Mouse (Mus musculus) CH12.LX (cell line): Measurements from ENCODE around the gene Ikzf1.

Experiments used
- CTCF ChIP-seq, 2 experiments: IDR thresholded peaks in 1 of 2; conservative IDR thresholded peaks in 1 of 2; 2 replicates each; pipeline ENCODE4 v1.5.1; 2011 to 2012; ENCODE audit warnings: low read depth in 2 of 2, low read length in 2 of 2, improper control_type of control experiment in 1 of 2, inconsistent platforms in 1 of 2, mild to moderate bottlenecking in 1 of 2, moderate library complexity in 1 of 2
- ELF1 ChIP-seq: IDR thresholded peaks from 2 replicates; pipeline ENCODE4 v1.6.1; 2014; ENCODE audit warnings: low read depth, mild to moderate bottlenecking, inconsistent platforms, low read length, improper control_type of control experiment
- EP300 ChIP-seq: IDR thresholded peaks from 2 replicates; pipeline ENCODE4 v1.6.1; 2011; ENCODE audit warnings: low read length, improper control_type of control experiment
- POLR2A ChIP-seq: IDR thresholded peaks from 2 replicates; pipeline ENCODE4 v1.6.1; 2011; ENCODE audit warnings: low read depth, mild to moderate bottlenecking, improper control_type of control experiment, low read length
- TBP ChIP-seq: conservative IDR thresholded peaks from 2 replicates; pipeline ENCODE4 v1.6.1; 2011; ENCODE audit warnings: low read depth, low read length, improper control_type of control experiment
- USF1 ChIP-seq: IDR thresholded peaks from 2 replicates; pipeline ENCODE4 v1.6.1; 2014; ENCODE audit warnings: low read depth, mild to moderate bottlenecking, inconsistent platforms, low read length, improper control_type of control experiment
- ZC3H11A ChIP-seq: IDR thresholded peaks from 2 replicates; pipeline ENCODE4 v1.6.1; 2012; ENCODE audit warnings: low read depth, mild to moderate bottlenecking, inconsistent platforms, low read length, improper control_type of control experiment
- ZKSCAN1 ChIP-seq: IDR thresholded peaks from 2 replicates; pipeline ENCODE4 v1.6.1; 2012; ENCODE audit warnings: low read depth, inconsistent platforms, low read length, improper control_type of control experiment, borderline replicate concordance
- ZMIZ1 ChIP-seq: IDR thresholded peaks from 2 replicates; pipeline ENCODE4 v1.6.1; 2012; ENCODE audit warnings: low read depth, mild to moderate bottlenecking, inconsistent platforms, low read length, improper control_type of control experiment

DNA sequence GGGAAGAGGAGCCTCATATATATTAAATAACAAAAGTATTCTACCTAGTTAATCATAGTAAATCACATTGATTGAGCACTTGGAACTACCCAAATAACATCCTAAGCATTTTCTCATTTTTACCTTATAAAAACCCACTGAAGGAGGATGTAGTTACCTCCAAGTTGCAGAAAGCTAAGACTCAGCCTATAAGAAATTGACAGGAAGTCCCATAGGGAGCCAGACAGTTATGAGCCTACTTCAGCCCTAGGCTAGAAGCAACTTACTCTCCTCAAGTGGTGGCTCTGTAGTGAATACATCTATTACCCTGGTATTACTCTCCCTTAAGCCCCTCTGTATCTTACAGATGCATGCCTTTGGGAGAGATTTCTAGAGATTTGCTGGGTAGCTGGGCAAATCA is 19.0 kb downstream of the Ikzf1 start:
- TF ChIP-seq ZMIZ1 (no peak), CTCF (conservative IDR thresholded peaks at IDR 0.05 in 1 of 2, IDR thresholded peaks at IDR 0.05 in 1 of 2; ENCODE audit: low read depth in 2 of 2, low read length in 2 of 2) (no peak), EP300 (no peak), ZC3H11A (no peak), POLR2A (no peak), USF1 (no peak), ZKSCAN1 (no peak), ELF1 (no peak), TBP (no peak)
